Mouse (Mus musculus) stomach, embryonic 16.5 days (tissue): Measurements from ENCODE around the gene Lbx2. TPM values are rescaled to one million over a fixed set of nuclear protein-coding genes. Genes with fewer than 3 reads are reported as not detected.

Source experiments
- ATAC-seq: fragments of 200-750 bp; cut with Nextera tagmentation; 2 replicates; pipeline ENCODE4 v1.8.0; 2017; ENCODE audit warnings: moderate number of reproducible peaks, moderate TSS enrichment; ENCODE audit not compliant: insufficient read depth, low FRiP score
- H3K27ac ChIP-seq: fragments of 300-500 bp; sonication (generic); 2 replicates; pipeline ENCODE4 v1.5.1; 2014; ENCODE audit warnings: low read length
- H3K27me3 ChIP-seq: fragments of 300-500 bp; sonication (generic); 2 replicates; pipeline ENCODE4 v1.6.1; 2014; ENCODE audit warnings: low read length, control low read depth, mixed read lengths; ENCODE audit not compliant: control insufficient read depth, insufficient read depth
- H3K36me3 ChIP-seq: fragments of 300-500 bp; sonication (generic); 2 replicates; pipeline ENCODE4 v1.6.1; 2014; ENCODE audit warnings: low read length; ENCODE audit not compliant: control insufficient read depth, insufficient read depth
- H3K4me1 ChIP-seq: fragments of 300-500 bp; sonication (generic); 2 replicates; pipeline ENCODE4 v1.6.1; 2014; ENCODE audit warnings: low read length, control low read depth, mixed read lengths; ENCODE audit not compliant: control insufficient read depth, insufficient read depth
- H3K4me2 ChIP-seq: fragments of 300-500 bp; sonication (generic); 2 replicates; pipeline ENCODE4 v1.6.1; 2014; ENCODE audit warnings: low read depth, low read length, mixed read lengths
- H3K4me3 ChIP-seq: fragments of 300-500 bp; sonication (generic); replicated peaks from 2 replicates; pipeline ENCODE4 v1.5.1; 2014; ENCODE audit warnings: mild to moderate bottlenecking, low read length
- H3K9ac ChIP-seq: fragments of 300-500 bp; sonication (generic); 2 replicates; pipeline ENCODE4 v1.6.1; 2014; ENCODE audit warnings: low read length
- H3K9me3 ChIP-seq: fragments of 300-500 bp; sonication (generic); replicated peaks from 2 replicates; pipeline ENCODE4 v1.6.1; 2016; ENCODE audit warnings: low read length, control low read depth; ENCODE audit not compliant: control insufficient read depth
- WGBS: fragments of 180-500 bp; shearing (Covaris S2); extraction: QIAGEN DNeasy Blood & Tissue Kit; methylation state at CpG from one replicate; pipeline ENCODE4 v1.1.7; 2014; 5-methylcytosine and 5-hydroxymethylcytosine counted together
- polyA plus RNA-seq: library from polyadenylated mRNA; unstranded; fragments of >200 nt; fragmentation: Nextera tagmentation; extraction: Ambion mirVana; gene quantifications from 2 replicates; pipeline ENCODE4 v1.2.1, GENCODE M21; 2015

Lbx2 gene
- polyA plus RNA-seq, 1 experiment from 2014 or later, result 0.58 TPM

GRCm38 (mm10) chr6:83080210-83080609 is 6.0 kb upstream of the Lbx2 start:
- H3K4me1 ChIP-seq, result peaks cover 10% of the 10 kb centered on the region; the same call in 1 of the 2 replicates
- H3K4me3 ChIP-seq, result no peak overlapping the region
- 0 out of 2 replicates have a peak, but pooled peaks cover 6% of the 10 kb centered on the region for H3K36me3 ChIP-seq
- H3K27ac ChIP-seq, result no peak overlapping the region
- H3K9me3 ChIP-seq, result no peaks in the 10 kb centered on the region
- H3K27me3 ChIP-seq, result peaks cover 43% of the 10 kb centered on the region
- H3K4me2 ChIP-seq, result no peak overlapping the region
- H3K9ac ChIP-seq, result no peak overlapping the region
- 95% methylated on average over 5 of the region's 5 CpGs for WGBS
- no peak for ATAC-seq

- H3K27me3 ChIP-seq, result peaks cover 60% of the 10 kb centered on the region
Measured at GRCm38 (mm10) chr6:83083497-83083896, 2.7 kb upstream of the Lbx2 start.

GRCm38 (mm10) chr6:83084477-83084876 is 1.7 kb upstream of the Lbx2 start:
- H3K4me2 ChIP-seq, result no peak overlapping the region
- H3K27ac ChIP-seq, result no peak overlapping the region
- H3K9ac ChIP-seq, result no peak overlapping the region
- ATAC-seq, result no peak
- H3K9me3 ChIP-seq, result no peaks in the 10 kb centered on the region
- peaks cover 68% of the 10 kb centered on the region for H3K27me3 ChIP-seq
- H3K4me3 ChIP-seq, result no peak overlapping the region
- WGBS, result 13% methylated on average over 6 of the region's 6 CpGs
- peaks cover 7% of the 10 kb centered on the region; the same call in 1 of the 2 replicates for H3K4me1 ChIP-seq
- H3K36me3 ChIP-seq, result 0 out of 2 replicates have a peak, but pooled peaks cover 6% of the 10 kb centered on the region

More at GRCm38 (mm10) chr6:83083497-83083896, 2.7 kb upstream of the Lbx2 start:
- ATAC-seq, result no peak
- WGBS, result 28% methylated on average over 5 of the region's 5 CpGs
- Histone ChIP-seq H3K9me3 (no peaks in the 10 kb centered on the region), H3K4me1 (peaks cover 13% of the 10 kb centered on the region; the same call in 1 of the 2 replicates), H3K4me3 (no peak overlapping the region), H3K9ac (no peak overlapping the region), H3K27ac (no peak overlapping the region), H3K4me2 (no peak overlapping the region), H3K36me3 (0 out of 2 replicates have a peak, but pooled peaks cover 6% of the 10 kb centered on the region)

- Histone ChIP-seq H3K4me2 (peak overlapping the region; percentile 43), H3K9me3 (no peaks in the 10 kb centered on the region), H3K9ac (peak overlapping the region; percentile 31), H3K4me1 (0 out of 2 replicates have a peak, but pooled peaks cover 7% of the 10 kb centered on the region), H3K27ac (no peak overlapping the region), H3K4me3 (peak overlapping the region; percentile 16), H3K36me3 (no peaks in the 10 kb centered on the region), H3K27me3 (peaks cover 72% of the 10 kb centered on the region)
- no peak for ATAC-seq
- WGBS, result 5% methylated on average over 47 of the region's 47 CpGs
Measured at GRCm38 (mm10) chr6:83087205-83087925, 1.2 kb downstream of the Lbx2 start.

GRCm38 (mm10) chr6:83087926-83088260 is 1.7 kb downstream of the Lbx2 start:
- peaks cover 67% of the 10 kb centered on the region for H3K27me3 ChIP-seq
- H3K4me1 ChIP-seq, result 0 out of 2 replicates have a peak, but pooled peaks cover 7% of the 10 kb centered on the region

GRCm38 (mm10) chr6:83092416-83093127 is 6.4 kb downstream of the Lbx2 start:
- Histone ChIP-seq H3K4me1 (0 out of 2 replicates have a peak, but pooled peaks cover under 1% of the 10 kb centered on the region), H3K27ac (no peak overlapping the region), H3K9me3 (no peaks in the 10 kb centered on the region), H3K4me2 (no peak overlapping the region), H3K27me3 (peaks cover 24% of the 10 kb centered on the region), H3K36me3 (no peaks in the 10 kb centered on the region), H3K4me3 (no peak overlapping the region), H3K9ac (no peak overlapping the region)
- WGBS, result 24% methylated on average over 6 of the region's 6 CpGs
- ATAC-seq, result 0 out of 2 replicates have a peak, but pooled peaks have one; percentile 47

More at GRCm38 (mm10) chr6:83087926-83088260, 1.7 kb downstream of the Lbx2 start:
- ATAC-seq, result no peak
- Histone ChIP-seq H3K4me3 (peak overlapping the region; percentile 16; the same call in 1 of the 2 replicates), H3K9ac (peak overlapping the region; percentile 31; the same call in 1 of the 2 replicates), H3K36me3 (no peaks in the 10 kb centered on the region), H3K9me3 (no peaks in the 10 kb centered on the region), H3K27ac (no peak overlapping the region), H3K4me2 (peak overlapping the region; percentile 43; the same call in 1 of the 2 replicates)
- 16% methylated on average over 9 of the region's 9 CpGs for WGBS

GRCm38 (mm10) chr6:83095968-83096367 is 9.8 kb downstream of the Lbx2 start:
- Histone ChIP-seq H3K4me3 (no peak overlapping the region), H3K9me3 (no peaks in the 10 kb centered on the region), H3K36me3 (no peaks in the 10 kb centered on the region), H3K27me3 (no peaks in the 10 kb centered on the region), H3K4me2 (no peak overlapping the region), H3K9ac (no peak overlapping the region), H3K27ac (no peak overlapping the region), H3K4me1 (no peaks in the 10 kb centered on the region)
- 41% methylated on average over 6 of the region's 6 CpGs for WGBS
- ATAC-seq, result no peak

GRCm38 (mm10) chr6:83098411-83098810 is 12.2 kb downstream of the Lbx2 start:
- Histone ChIP-seq H3K4me1 (peaks cover 14% of the 10 kb centered on the region), H3K4me2 (no peak overlapping the region), H3K4me3 (no peak overlapping the region), H3K36me3 (no peaks in the 10 kb centered on the region), H3K27me3 (no peaks in the 10 kb centered on the region), H3K9me3 (no peaks in the 10 kb centered on the region), H3K9ac (no peak overlapping the region), H3K27ac (no peak overlapping the region)
- no peak for ATAC-seq
- WGBS, result 55% methylated on average over 2 of the region's 2 CpGs

GRCm38 (mm10) chr6:83101316-83101687 is 15.1 kb downstream of the Lbx2 start, which contains the start of the genes Ccdc142 and Gm42688:
Gene Ccdc142 (plus strand): TSS chr6:83101601.
Gene Gm42688 (plus strand): TSS chr6:83101617.
- Histone ChIP-seq H3K27ac (peak within 1 kb of the TSS; percentile 75), H3K4me3 (peak within 1 kb of the TSS; percentile 58), H3K4me1 (peaks cover 14% of the 10 kb centered on the region), H3K36me3 (no peaks in the 10 kb centered on the region), H3K27me3 (no peaks in the 10 kb centered on the region), H3K9ac (peak within 1 kb of the TSS; percentile 75), H3K4me2 (peak within 1 kb of the TSS; percentile 98), H3K9me3 (no peaks in the 10 kb centered on the region)
- WGBS, result under 1% methylated on average over 25 of the region's 25 CpGs
- peak; percentile 89 for ATAC-seq
